Mouse (Mus musculus) kidney, postnatal 0 days (tissue): ENCODE data around the gene Kmt2b. TPM values are rescaled to one million over a fixed set of nuclear protein-coding genes. Genes with fewer than 3 reads are reported as not detected.

Source experiments
- ATAC-seq: fragments of 200-750 bp; cut with Nextera tagmentation; replicated peaks from 2 replicates; pipeline ENCODE4 v1.8.0; 2017; ENCODE audit warnings: low read depth, moderate number of reproducible peaks, moderate TSS enrichment, moderate library complexity; ENCODE audit not compliant: low FRiP score
- DNase-seq: peaks from one replicate; pipeline ENCODE4 v3.0.0-alpha.2; 2016; ENCODE audit warnings: low spot score
- H3K27ac ChIP-seq: fragments of 300-500 bp; sonication (generic); 2 replicates; pipeline ENCODE4 v1.5.1; 2014; ENCODE audit warnings: mild to moderate bottlenecking
- H3K27me3 ChIP-seq: fragments of 300-500 bp; sonication (generic); 2 replicates; pipeline ENCODE4 v1.6.1; 2014; ENCODE audit warnings: low read length, mixed read lengths; ENCODE audit not compliant: insufficient read depth
- H3K36me3 ChIP-seq: fragments of 300-500 bp; sonication (generic); 2 replicates; pipeline ENCODE4 v1.6.1; 2014; ENCODE audit warnings: low read length, mixed read lengths; ENCODE audit not compliant: insufficient read depth
- H3K4me1 ChIP-seq: fragments of 300-500 bp; sonication (generic); replicated peaks from 2 replicates; pipeline ENCODE4 v1.6.1; 2014; ENCODE audit warnings: antibody characterized with exemption, low read length, mixed read lengths; ENCODE audit not compliant: insufficient read depth
- H3K4me2 ChIP-seq: fragments of 300-500 bp; sonication (generic); 2 replicates; pipeline ENCODE4 v1.6.1; 2014; ENCODE audit warnings: mild to moderate bottlenecking, low read length, moderate library complexity, mixed read lengths
- H3K4me3 ChIP-seq: fragments of 300-500 bp; sonication (generic); replicated peaks from 2 replicates; pipeline ENCODE4 v1.5.1; 2014; ENCODE audit warnings: low read depth, low read length
- H3K9ac ChIP-seq: fragments of 300-500 bp; sonication (generic); 2 replicates; pipeline ENCODE4 v1.6.1; 2014; ENCODE audit warnings: low read depth, low read length
- H3K9me3 ChIP-seq: fragments of 300-500 bp; sonication (generic); replicated peaks from 2 replicates; pipeline ENCODE4 v1.6.1; 2016; ENCODE audit warnings: low read length, inconsistent platforms, mixed read lengths
- CTCF ChIP-seq: IDR thresholded peaks from 2 replicates; pipeline ENCODE4 v1.5.1; 2016; ENCODE audit warnings: antibody characterized with exemption, low read depth, mild to moderate bottlenecking, moderate library complexity
- WGBS: fragments of 180-500 bp; shearing (Covaris S2); extraction: QIAGEN DNeasy Blood & Tissue Kit; methylation state at CpG from one replicate; pipeline ENCODE4 v1.1.7; 2014; 5-methylcytosine and 5-hydroxymethylcytosine counted together
- polyA plus RNA-seq: library from polyadenylated mRNA; unstranded; fragments of >200 nt; fragmentation: Nextera tagmentation; extraction: Ambion mirVana; gene quantifications from 2 replicates; pipeline ENCODE4 v1.2.1, GENCODE M21; 2015

The Kmt2b gene
- polyA plus RNA-seq, 1 experiment from 2014 or later = 4.9 TPM

DNA sequence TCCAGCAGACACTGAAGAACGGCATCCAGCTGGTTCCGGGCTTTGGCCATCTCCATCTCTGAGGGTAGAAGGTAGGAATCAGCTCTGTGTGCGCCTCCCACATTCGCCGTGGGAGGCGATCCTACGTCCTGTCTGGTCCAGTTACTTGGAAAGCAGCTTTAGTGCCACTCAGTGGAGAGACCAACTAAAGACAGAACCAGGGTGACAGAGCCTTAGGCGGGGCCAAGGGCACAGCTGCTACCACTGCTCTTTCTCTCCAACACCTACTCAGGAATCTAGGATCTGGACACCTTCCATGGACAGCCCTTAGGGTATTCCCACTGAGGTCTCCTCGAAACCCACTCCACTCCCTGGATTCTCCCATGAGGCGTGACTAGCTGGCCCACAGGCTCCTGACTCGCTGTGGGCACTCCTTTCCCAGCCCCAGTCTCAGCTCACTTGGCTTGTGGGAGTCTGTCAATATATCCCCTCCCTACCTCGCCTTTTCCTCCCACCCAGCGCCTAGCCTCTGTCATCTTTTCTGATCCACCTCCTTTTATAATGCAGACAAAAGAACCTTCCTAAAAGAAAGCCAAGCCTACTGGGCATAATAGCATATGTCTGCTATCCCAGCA is 30.5 kb downstream of the Kmt2b start:
- peaks cover 16% of the 10 kb centered on the region for H3K4me1 ChIP-seq
- H3K36me3 ChIP-seq = peaks cover 21% of the 10 kb centered on the region; the same call in 1 of the 2 replicates
- no peak for TF ChIP-seq CTCF
- H3K4me3 ChIP-seq = no peak overlapping the region
- 76% methylated on average over 13 of the region's 13 CpGs for WGBS
- no peak for ATAC-seq
- no peaks in the 10 kb centered on the region for H3K9me3 ChIP-seq
- DNase-seq = no peak
- H3K27me3 ChIP-seq = no peaks in the 10 kb centered on the region
- peak overlapping the region; percentile 90; the same call in 1 of the 2 replicates for H3K4me2 ChIP-seq
- 0 out of 2 replicates have a peak overlapping the region, but pooled peaks have one; percentile 63 for H3K9ac ChIP-seq
- no peak overlapping the region for H3K27ac ChIP-seq

GRCm38 (mm10) chr7:30556894-30557536 is 31.5 kb downstream of the Kmt2b start:
- Histone ChIP-seq H3K4me1 (peaks cover 17% of the 10 kb centered on the region), H3K9me3 (no peaks in the 10 kb centered on the region), H3K4me2 (no peak overlapping the region), H3K4me3 (no peak overlapping the region), H3K27ac (no peak overlapping the region), H3K9ac (no peak overlapping the region), H3K36me3 (peaks cover 21% of the 10 kb centered on the region; the same call in 1 of the 2 replicates), H3K27me3 (no peaks in the 10 kb centered on the region)
- WGBS = 94% methylated on average over 18 of the region's 18 CpGs
- no peak for TF ChIP-seq CTCF
- no peak for DNase-seq
- no peak for ATAC-seq

DNA sequence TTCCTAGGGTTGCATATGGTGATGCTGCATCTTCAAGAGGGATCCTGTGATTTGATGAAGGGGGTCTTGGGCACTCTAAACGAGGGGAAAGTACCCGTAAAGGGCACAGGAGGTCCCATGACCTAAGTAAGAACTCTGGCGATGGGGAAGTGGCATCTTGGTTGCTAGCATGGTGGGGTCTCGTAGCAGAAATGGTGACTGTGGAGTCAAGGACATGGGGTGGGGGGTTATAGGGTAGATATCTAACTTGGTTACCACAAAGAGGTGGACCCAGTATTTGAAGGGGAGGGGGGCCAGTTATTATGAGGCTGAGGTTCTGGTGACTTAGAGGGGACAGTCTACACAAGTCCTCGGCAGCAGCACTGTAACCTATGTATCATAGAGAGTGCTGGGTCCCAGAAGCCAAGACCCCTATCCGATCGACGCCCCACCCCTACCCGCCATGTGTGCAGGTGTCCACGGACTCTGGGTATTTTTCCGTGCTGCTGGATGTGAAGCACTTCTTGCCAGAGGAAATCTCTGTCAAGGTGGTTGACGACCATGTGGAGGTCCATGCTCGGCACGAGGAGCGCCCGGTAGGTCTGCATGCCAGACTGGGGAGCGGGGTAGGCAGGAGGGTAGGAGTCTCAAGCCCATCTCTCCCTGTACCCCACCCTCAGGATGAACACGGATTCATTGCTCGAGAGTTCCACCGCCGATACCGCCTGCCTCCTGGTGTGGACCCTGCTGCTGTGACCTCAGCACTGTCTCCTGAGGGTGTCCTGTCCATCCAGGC is 34.5 kb downstream of the Kmt2b start:
- H3K36me3 ChIP-seq = peaks cover 21% of the 10 kb centered on the region; the same call in 1 of the 2 replicates
- H3K27ac ChIP-seq = no peak overlapping the region
- DNase-seq = no peak

GRCm38 (mm10) chr7:30553021-30553589 is 35.4 kb downstream of the Kmt2b start:
- Histone ChIP-seq H3K36me3 (peaks cover 21% of the 10 kb centered on the region; the same call in 1 of the 2 replicates), H3K4me1 (peaks cover 8% of the 10 kb centered on the region), H3K27me3 (no peaks in the 10 kb centered on the region), H3K4me3 (peak overlapping the region; percentile 75), H3K4me2 (peak overlapping the region; percentile 97), H3K9me3 (no peaks in the 10 kb centered on the region), H3K27ac (peak overlapping the region; percentile 96), H3K9ac (peak overlapping the region; percentile 72)
- ATAC-seq (no peak), DNase-seq (peak; percentile 41)
- no peak for TF ChIP-seq CTCF
- WGBS = 1% methylated on average over 23 of the region's 23 CpGs

More for the DNA sequence above, 34.5 kb downstream of the Kmt2b start:
- H3K27me3 ChIP-seq = no peaks in the 10 kb centered on the region
- no peaks in the 10 kb centered on the region for H3K9me3 ChIP-seq
- TF ChIP-seq CTCF = no peak
- WGBS = 81% methylated on average over 22 of the region's 22 CpGs
- ATAC-seq = no peak
- H3K4me2 ChIP-seq = peak overlapping the region; percentile 97
- H3K4me1 ChIP-seq = peaks cover 16% of the 10 kb centered on the region
- H3K4me3 ChIP-seq = peak overlapping the region; percentile 75
- H3K9ac ChIP-seq = peak overlapping the region; percentile 72; the same call in 1 of the 2 replicates

GRCm38 (mm10) chr7:30552102-30553020 is 36.2 kb downstream of the Kmt2b start, which contains the start of the genes Hspb6 and Proser3:
Hspb6 (plus strand) TSS chr7:30552178.
Proser3 (minus strand) TSS chr7:30552299.
- Histone ChIP-seq H3K27ac (peak within 1 kb of the TSS; percentile 96), H3K4me3 (peak within 1 kb of the TSS; percentile 75), H3K9me3 (no peaks in the 10 kb centered on the region), H3K4me2 (peak within 1 kb of the TSS; percentile 97), H3K36me3 (peaks cover 21% of the 10 kb centered on the region; the same call in 1 of the 2 replicates), H3K27me3 (no peaks in the 10 kb centered on the region), H3K9ac (peak within 1 kb of the TSS; percentile 72), H3K4me1 (peaks cover 8% of the 10 kb centered on the region)
- under 1% methylated on average over 44 of the region's 44 CpGs for WGBS
- peak; percentile 100 for DNase-seq
- ATAC-seq = peak; percentile 93
- TF ChIP-seq CTCF = no peak
